Mouse (Mus musculus): ENCODE measurements around the gene Mthfd1l. TPM values are rescaled to one million over a fixed set of nuclear protein-coding genes. Genes with fewer than 3 reads are reported as not detected.
"Not testable (repeated sequence)": the region's sequence is repeated elsewhere in the genome, so short reads cannot be mapped to it uniquely, and the experiment has no call there.

Mthfd1l gene
- polyA plus RNA-seq, 1 experiment from 2014 or later: 19.5 TPM

DNA sequence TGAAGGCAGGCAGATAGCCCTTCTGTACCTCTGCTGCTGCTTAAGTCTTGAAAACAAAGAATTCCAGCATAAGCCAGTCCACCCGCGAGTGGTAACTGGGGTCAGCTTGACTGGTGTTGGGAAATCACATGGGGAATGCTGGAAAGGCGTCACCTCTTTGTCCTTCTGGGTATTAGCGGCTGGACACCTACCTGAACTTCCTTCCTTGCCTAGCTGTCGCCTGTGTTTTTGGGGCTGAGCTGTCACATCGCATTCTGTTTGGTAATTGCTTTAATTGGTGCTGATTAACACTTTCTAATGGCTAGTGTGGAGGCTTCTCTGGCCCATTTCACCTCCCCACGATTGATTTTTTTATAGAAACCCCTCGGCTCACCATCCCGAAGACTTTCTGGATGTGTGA lies 135.5 kb downstream of the Mthfd1l start:
- peaks cover 14% of the 10 kb centered on the region for H3K4me1 ChIP-seq

GRCm38 (mm10) chr10:4111095-4111794 lies 138.3 kb downstream of the Mthfd1l start:
- WGBS: 94% methylated on average over 19 of the region's 19 CpGs
- no peak overlapping the region for H3K4me3 ChIP-seq
- no peak for DNase-seq (ENCODE audit: low spot score)
- H3K27me3 ChIP-seq (ENCODE audit: low read depth, poor library complexity, severe bottlenecking): no peaks in the 10 kb centered on the region
- H3K4me1 ChIP-seq: peaks cover 8% of the 10 kb centered on the region
- H3K9me3 ChIP-seq (replicated peaks): no peaks in the 10 kb centered on the region
- peak overlapping the region; percentile 46; the same call in 1 of the 2 replicates for H3K27ac ChIP-seq
- H3K36me3 ChIP-seq: peaks cover 13% of the 10 kb centered on the region; the same call in 1 of the 2 replicates

More for the DNA sequence above, 135.5 kb downstream of the Mthfd1l start:
- peak overlapping the region; percentile 62; the same call in 1 of the 2 replicates for H3K27ac ChIP-seq
- no peak overlapping the region for H3K4me3 ChIP-seq
- no peaks in the 10 kb centered on the region for H3K9me3 ChIP-seq (replicated peaks)
- no peak for DNase-seq (ENCODE audit: low spot score)
- H3K36me3 ChIP-seq: peaks cover 18% of the 10 kb centered on the region
- WGBS: 78% methylated on average over 9 of the region's 9 CpGs
- no peaks in the 10 kb centered on the region for H3K27me3 ChIP-seq (ENCODE audit: low read depth, poor library complexity, severe bottlenecking)

DNA sequence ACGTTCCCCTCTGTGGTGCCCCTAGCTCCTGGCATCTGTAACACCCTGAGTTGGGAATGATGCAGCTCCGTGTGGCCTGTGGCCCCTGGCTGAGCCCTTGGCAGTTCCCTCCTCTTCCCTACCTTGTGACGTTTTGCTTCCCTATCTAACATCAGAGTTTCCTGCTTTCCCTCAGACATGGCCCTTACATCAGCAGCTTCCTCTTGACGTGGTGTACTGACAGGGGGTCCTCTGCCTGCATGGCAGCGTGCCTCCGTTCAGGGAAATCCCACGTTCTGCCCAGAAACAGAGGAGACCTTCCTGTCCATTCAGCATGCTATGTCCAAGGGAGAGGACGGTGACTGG lies 138.8 kb downstream of the Mthfd1l start:
- peaks cover 10% of the 10 kb centered on the region; the same call in 1 of the 2 replicates for H3K36me3 ChIP-seq

DNA sequence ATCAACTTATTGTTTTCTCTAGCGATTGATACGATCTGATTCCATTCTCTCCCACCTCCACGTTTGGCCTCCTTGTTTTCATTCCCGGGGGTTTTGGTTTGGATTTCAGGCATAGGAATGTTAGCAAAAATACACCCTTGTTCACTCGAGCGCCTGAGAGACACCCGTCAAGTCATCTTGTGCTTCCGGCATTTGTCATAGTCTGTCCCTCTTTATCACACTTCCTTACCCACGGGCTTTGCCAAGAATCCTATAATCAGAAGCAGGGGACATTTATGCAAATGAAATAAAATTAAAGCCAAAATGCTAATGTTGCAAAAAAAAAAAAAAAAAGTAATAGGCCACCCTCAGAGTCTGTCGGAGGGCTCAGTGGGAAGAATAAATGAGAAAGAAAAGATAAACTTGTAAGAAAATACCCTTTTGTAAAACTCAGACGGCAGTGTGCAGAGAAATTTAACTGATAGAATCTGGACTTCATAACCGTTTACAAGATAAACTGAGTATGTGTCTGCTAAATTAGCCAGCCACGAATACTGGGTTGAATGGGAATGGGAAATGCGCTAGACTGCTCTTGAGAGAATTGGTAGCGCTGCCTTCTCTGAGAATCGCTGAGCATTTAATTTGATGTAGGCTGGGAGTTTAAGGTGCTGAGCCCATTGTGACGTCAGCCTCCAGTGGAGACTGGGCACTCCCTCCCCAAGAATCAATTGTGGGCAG lies 139.9 kb downstream of the Mthfd1l start:
- no peak for DNase-seq (ENCODE audit: low spot score)
- WGBS: 91% methylated on average over 17 of the region's 17 CpGs

More for the DNA sequence above, 138.8 kb downstream of the Mthfd1l start:
- Histone ChIP-seq H3K9me3 (replicated peaks) (no peaks in the 10 kb centered on the region), H3K4me3 (no peak overlapping the region), H3K4me1 (peaks cover 7% of the 10 kb centered on the region), H3K27ac (peak overlapping the region; percentile 46; the same call in 1 of the 2 replicates), H3K27me3 (ENCODE audit: low read depth, poor library complexity, severe bottlenecking) (no peaks in the 10 kb centered on the region)
- WGBS: 84% methylated on average over 8 of the region's 8 CpGs
- no peak for DNase-seq (ENCODE audit: low spot score)

DNA sequence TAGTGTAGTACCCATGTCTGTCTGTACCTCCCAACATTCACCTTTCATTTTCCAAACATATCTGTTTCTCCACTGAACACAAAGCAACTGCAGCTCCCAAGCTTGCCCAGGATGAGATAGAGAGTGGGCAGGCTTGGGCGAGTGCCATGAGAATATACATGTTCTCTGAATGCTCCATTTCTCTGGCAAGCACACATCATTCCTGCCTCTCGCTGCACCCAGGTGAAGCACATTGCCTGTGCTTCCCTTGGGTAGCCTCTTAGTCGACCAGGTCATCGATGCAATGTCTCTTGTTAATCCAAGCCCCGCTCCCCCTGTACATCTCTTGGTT lies 140.4 kb downstream of the Mthfd1l start:
- H3K4me1 ChIP-seq: peaks cover 4% of the 10 kb centered on the region
- no peak for DNase-seq (ENCODE audit: low spot score)
- H3K36me3 ChIP-seq: peaks cover 8% of the 10 kb centered on the region; the same call in 1 of the 2 replicates
- no peaks in the 10 kb centered on the region for H3K27me3 ChIP-seq (ENCODE audit: low read depth, poor library complexity, severe bottlenecking)
- no peak overlapping the region for H3K27ac ChIP-seq
- no peak overlapping the region for H3K4me3 ChIP-seq
- no peaks in the 10 kb centered on the region for H3K9me3 ChIP-seq (replicated peaks)
- WGBS: 94% methylated on average over 5 of the region's 5 CpGs

More for the DNA sequence above, 139.9 kb downstream of the Mthfd1l start:
- Histone ChIP-seq H3K4me1 (peaks cover 7% of the 10 kb centered on the region), H3K9me3 (replicated peaks) (no peaks in the 10 kb centered on the region), H3K27ac (no peak overlapping the region), H3K4me3 (no peak overlapping the region), H3K36me3 (peaks cover 10% of the 10 kb centered on the region; the same call in 1 of the 2 replicates), H3K27me3 (ENCODE audit: low read depth, poor library complexity, severe bottlenecking) (no peaks in the 10 kb centered on the region)

- Histone ChIP-seq H3K36me3 (peaks cover 17% of the 10 kb centered on the region; the same call in 1 of the 2 replicates), H3K9me3 (replicated peaks) (no peaks in the 10 kb centered on the region), H3K4me3 (no peak overlapping the region), H3K4me1 (peaks cover 4% of the 10 kb centered on the region; the same call in 1 of the 2 replicates), H3K27ac (no peak overlapping the region), H3K27me3 (ENCODE audit: low read depth, poor library complexity, severe bottlenecking) (no peaks in the 10 kb centered on the region)
- DNase-seq (ENCODE audit: low spot score): no peak
These were observed 143.7 kb downstream of the Mthfd1l start for GRCm38 (mm10) chr10:4116653-4117052.

DNA sequence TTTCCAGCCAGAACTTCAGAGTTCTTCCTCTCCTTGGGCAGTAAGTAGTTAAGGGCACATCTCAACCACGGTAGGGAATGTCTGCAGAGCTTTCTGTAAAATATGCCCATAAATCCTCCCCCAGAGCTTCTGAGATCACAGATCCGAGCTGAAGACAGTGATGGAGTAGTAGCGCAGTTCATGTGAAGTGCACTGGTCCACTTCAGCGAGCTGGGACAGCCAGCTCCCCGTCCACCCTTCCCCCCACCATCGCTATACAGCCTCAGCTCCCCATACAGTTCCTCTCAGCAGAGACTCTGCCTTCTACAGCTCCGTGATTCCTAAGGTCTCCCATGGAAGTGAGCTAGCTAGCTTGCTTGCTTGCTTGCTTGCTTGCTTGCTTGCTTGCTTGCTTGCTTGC lies 144.2 kb downstream of the Mthfd1l start:
- Histone ChIP-seq H3K27ac (no peak overlapping the region), H3K27me3 (ENCODE audit: low read depth, poor library complexity, severe bottlenecking) (no peaks in the 10 kb centered on the region), H3K9me3 (replicated peaks) (no peaks in the 10 kb centered on the region), H3K4me1 (peaks cover 4% of the 10 kb centered on the region; the same call in 1 of the 2 replicates), H3K36me3 (peaks cover 18% of the 10 kb centered on the region; the same call in 1 of the 2 replicates), H3K4me3 (no peak overlapping the region)
- 34% methylated on average over 7 of the region's 7 CpGs for WGBS
- no peak for DNase-seq (ENCODE audit: low spot score)

GRCm38 (mm10) chr10:4119287-4119686 lies 146.4 kb downstream of the Mthfd1l start:
- H3K4me1 ChIP-seq: peaks cover 4% of the 10 kb centered on the region; the same call in 1 of the 2 replicates
- DNase-seq (ENCODE audit: low spot score): no peak
- H3K4me3 ChIP-seq: no peak overlapping the region
- no peak overlapping the region for H3K27ac ChIP-seq
- H3K9me3 ChIP-seq (replicated peaks): no peaks in the 10 kb centered on the region
- no peaks in the 10 kb centered on the region for H3K27me3 ChIP-seq (ENCODE audit: low read depth, poor library complexity, severe bottlenecking)
- peaks cover 17% of the 10 kb centered on the region; the same call in 1 of the 2 replicates for H3K36me3 ChIP-seq
- 84% methylated on average over 4 of the region's 4 CpGs for WGBS

GRCm38 (mm10) chr10:4120708-4121107 lies 147.8 kb downstream of the Mthfd1l start:
- Histone ChIP-seq H3K27ac (no peak overlapping the region), H3K36me3 (0 out of 2 replicates have a peak, but pooled peaks cover 15% of the 10 kb centered on the region), H3K27me3 (ENCODE audit: low read depth, poor library complexity, severe bottlenecking) (no peaks in the 10 kb centered on the region), H3K4me3 (no peak overlapping the region), H3K4me1 (peaks cover 4% of the 10 kb centered on the region; the same call in 1 of the 2 replicates), H3K9me3 (replicated peaks) (no peaks in the 10 kb centered on the region)
- WGBS: 92% methylated on average over 10 of the region's 10 CpGs
- DNase-seq (ENCODE audit: low spot score): no peak

DNA sequence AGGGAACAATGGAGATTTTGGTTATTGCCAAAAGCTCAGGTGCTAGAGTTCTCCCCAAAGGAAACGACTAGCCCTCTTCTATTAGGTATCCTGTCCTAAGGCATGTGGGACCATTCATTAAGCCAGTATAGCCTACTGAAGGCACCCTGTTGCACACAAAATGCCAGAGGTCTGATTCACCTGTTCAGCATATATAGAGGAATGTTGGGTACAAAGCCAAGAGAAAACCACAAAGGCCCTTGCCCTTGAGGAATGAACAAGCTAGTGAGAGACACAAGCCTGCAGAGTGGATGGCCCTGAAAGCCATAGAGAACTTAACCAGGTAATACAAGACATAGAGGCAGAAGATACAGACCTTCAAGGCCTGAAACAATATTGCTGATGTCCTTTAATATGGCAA lies 148.3 kb downstream of the Mthfd1l start:
- Histone ChIP-seq H3K9me3 (replicated peaks) (no peaks in the 10 kb centered on the region), H3K27me3 (ENCODE audit: low read depth, poor library complexity, severe bottlenecking) (no peaks in the 10 kb centered on the region), H3K27ac (no peak overlapping the region), H3K36me3 (0 out of 2 replicates have a peak, but pooled peaks cover 15% of the 10 kb centered on the region), H3K4me3 (no peak overlapping the region), H3K4me1 (peaks cover 4% of the 10 kb centered on the region; the same call in 1 of the 2 replicates)
- no peak for DNase-seq (ENCODE audit: low spot score)
- WGBS: 94% methylated on average over 1 of the region's 1 CpGs

DNA sequence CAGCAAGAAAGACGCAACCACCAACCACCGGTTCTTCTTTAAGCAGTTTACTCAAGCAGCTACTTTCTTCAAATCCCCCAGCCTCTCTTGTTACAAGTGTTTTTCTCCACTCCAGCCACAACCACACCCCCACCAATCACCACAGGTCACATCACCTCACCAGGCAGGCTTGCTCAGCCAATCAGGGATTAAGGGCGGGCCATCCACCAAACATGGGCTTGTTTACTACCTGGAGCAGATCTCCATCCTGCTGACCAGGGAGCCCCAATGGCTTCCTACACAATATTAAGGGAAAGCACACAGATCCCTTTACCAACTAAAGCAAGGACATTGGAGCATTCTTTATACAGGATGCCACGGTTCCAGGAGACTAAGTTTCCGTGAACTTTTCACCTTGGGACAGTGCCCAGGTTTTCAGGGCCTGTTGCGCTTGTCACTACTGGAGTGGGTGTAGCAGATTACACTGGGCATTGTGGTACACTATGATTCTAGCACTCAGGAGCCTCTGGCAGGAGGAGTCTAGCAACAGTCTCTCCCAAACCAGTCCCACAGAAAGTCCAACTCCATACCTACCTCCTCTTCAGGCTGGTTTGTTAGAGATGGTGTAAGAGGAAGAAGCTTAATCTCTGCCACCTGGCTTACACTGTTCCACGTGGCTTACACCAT lies 150.5 kb downstream of the Mthfd1l start:
- H3K9me3 ChIP-seq (replicated peaks); H3K4me1 ChIP-seq; H3K27me3 ChIP-seq (ENCODE audit: low read depth, poor library complexity, severe bottlenecking); H3K4me3 ChIP-seq; DNase-seq (ENCODE audit: low spot score); H3K27ac ChIP-seq: not testable (repeated sequence)
- 0 out of 2 replicates have a peak, but pooled peaks cover 18% of the 10 kb centered on the region for H3K36me3 ChIP-seq
- 86% methylated on average over 7 of the region's 7 CpGs for WGBS

- Histone ChIP-seq H3K4me3 (no peak overlapping the region), H3K27ac (no peak overlapping the region), H3K4me1 (peaks cover 13% of the 10 kb centered on the region; the same call in 1 of the 2 replicates), H3K9me3 (replicated peaks) (no peaks in the 10 kb centered on the region), H3K27me3 (ENCODE audit: low read depth, poor library complexity, severe bottlenecking) (no peaks in the 10 kb centered on the region), H3K36me3 (0 out of 2 replicates have a peak, but pooled peaks cover 18% of the 10 kb centered on the region)
- WGBS: 90% methylated on average over 1 of the region's 1 CpGs
- no peak for DNase-seq (ENCODE audit: low spot score)
These were observed 151.2 kb downstream of the Mthfd1l start for GRCm38 (mm10) chr10:4124148-4124547.

All from limb, embryonic 10.5 days (tissue).